Mouse (Mus musculus) heart, adult 2 months (tissue): ENCODE results near the gene Rpp21.

Source experiments
- CTCF ChIP-seq: fragments of 200-600 bp; IDR thresholded peaks from 2 replicates; pipeline ENCODE4 v1.8.1; 2022; ENCODE audit warnings: antibody characterized with exemption, mild to moderate bottlenecking, moderate library complexity
- EP300 ChIP-seq: fragments of 200-500 bp; IDR thresholded peaks from 2 replicates; pipeline ENCODE4 v1.6.1; 2011; ENCODE audit warnings: low read depth, low read length, control low read depth; ENCODE audit not compliant: insufficient read depth
- POLR2A ChIP-seq: fragments of 200-500 bp; IDR thresholded peaks from 2 replicates; pipeline ENCODE4 v1.6.1; 2011; ENCODE audit warnings: mild to moderate bottlenecking, low read depth, low read length, control low read depth; ENCODE audit not compliant: insufficient read depth

DNA sequence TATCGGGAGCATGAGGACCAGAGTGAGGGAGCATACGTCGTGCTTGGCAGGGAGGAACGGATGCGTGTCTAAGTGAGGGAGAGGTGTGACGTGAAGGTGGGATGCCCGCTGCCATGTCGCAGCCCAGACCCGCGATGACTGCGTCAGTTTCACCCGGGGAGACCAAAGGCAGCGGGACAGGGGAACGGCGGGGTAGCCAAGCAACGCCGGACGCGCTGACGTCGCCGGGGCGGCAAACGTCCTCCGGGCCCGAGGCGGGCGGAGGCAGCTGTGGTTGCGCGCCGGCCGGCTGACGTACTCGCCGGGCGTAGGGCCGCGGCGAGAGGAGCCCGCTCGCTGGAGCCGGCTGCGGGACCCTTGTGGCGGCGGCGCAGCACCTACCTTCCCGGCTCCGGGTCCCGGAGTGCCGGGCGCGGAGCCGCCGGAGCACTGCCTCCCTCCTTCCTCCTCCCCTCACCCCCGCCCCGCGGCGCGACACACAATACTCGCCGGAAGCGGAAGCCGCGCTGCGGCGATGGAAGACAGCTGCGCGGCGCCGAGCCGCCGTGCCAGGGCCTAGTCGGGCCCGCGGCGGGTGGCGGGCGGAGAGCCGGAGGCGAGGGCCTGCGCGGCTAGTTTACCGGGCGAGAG lies 13.2 kb upstream of the Rpp21 start:
- TF ChIP-seq POLR2A (peak; percentile 47), CTCF (no peak), EP300 (0 out of 2 replicates have a peak, but pooled peaks have one; percentile 21)
